Mouse (Mus musculus) limb, embryonic 14.5 days (tissue): ENCODE results near the gene Klhl3. TPM values are rescaled to one million over a fixed set of nuclear protein-coding genes. Genes with fewer than 3 reads are reported as not detected.
"Not testable (repeated sequence)": the region's sequence is repeated elsewhere in the genome, so short reads cannot be mapped to it uniquely, and the experiment has no call there.

Source experiments
- ATAC-seq: fragments of 200-750 bp; cut with Nextera tagmentation; 2 replicates; pipeline ENCODE4 v1.8.0; 2017; ENCODE audit warnings: low read depth, moderate number of reproducible peaks, moderate TSS enrichment; ENCODE audit not compliant: low FRiP score
- DNase-seq: peaks from one replicate; pipeline ENCODE4 v3.0.0-alpha.2; 2015; ENCODE audit warnings: low spot score
- H3K27ac ChIP-seq: fragments of 300-500 bp; sonication (generic); replicated peaks from 2 replicates; pipeline ENCODE4 v1.5.1; 2014; ENCODE audit warnings: low read depth, mild to moderate bottlenecking, low read length, moderate library complexity, mixed read lengths
- H3K27me3 ChIP-seq: fragments of 300-500 bp; sonication (generic); 2 replicates; pipeline ENCODE4 v1.6.1; 2014; ENCODE audit warnings: low read length, mixed read lengths; ENCODE audit not compliant: control insufficient read depth, insufficient read depth
- H3K36me3 ChIP-seq: fragments of 300-500 bp; sonication (generic); 2 replicates; pipeline ENCODE4 v1.6.1; 2014; ENCODE audit warnings: mild to moderate bottlenecking, low read length, moderate library complexity, mixed read lengths; ENCODE audit not compliant: control insufficient read depth, insufficient read depth
- H3K4me1 ChIP-seq: fragments of 300-500 bp; sonication (generic); 2 replicates; pipeline ENCODE4 v1.6.1; 2014; ENCODE audit warnings: antibody characterized with exemption, low read length, mixed read lengths; ENCODE audit not compliant: control insufficient read depth, insufficient read depth
- H3K4me2 ChIP-seq: fragments of 300-500 bp; sonication (generic); replicated peaks from 2 replicates; pipeline ENCODE4 v1.6.1; 2014; ENCODE audit warnings: low read depth, mild to moderate bottlenecking, low read length, moderate library complexity; ENCODE audit not compliant: severe bottlenecking
- H3K4me3 ChIP-seq: fragments of 300-500 bp; sonication (generic); replicated peaks from 2 replicates; pipeline ENCODE4 v1.5.1; 2014; ENCODE audit warnings: low read length
- H3K9ac ChIP-seq: fragments of 300-500 bp; sonication (generic); 2 replicates; pipeline ENCODE4 v1.6.1; 2014; ENCODE audit warnings: mild to moderate bottlenecking, low read depth, low read length, moderate library complexity; ENCODE audit not compliant: severe bottlenecking
- H3K9me3 ChIP-seq: fragments of 300-500 bp; sonication (generic); 2 replicates; pipeline ENCODE4 v1.6.1; 2016; ENCODE audit warnings: low read length; ENCODE audit not compliant: control insufficient read depth
- POLR2A ChIP-seq: fragments of 200-500 bp; IDR thresholded peaks from 2 replicates; pipeline ENCODE4 v1.8.0; 2012; ENCODE audit warnings: inconsistent platforms, mild to moderate bottlenecking, moderate library complexity, borderline replicate concordance; ENCODE audit not compliant: insufficient read depth, insufficient read length; ENCODE audit errors: extremely low read depth
- WGBS: fragments of 180-500 bp; shearing (Covaris S2); extraction: QIAGEN DNeasy Blood & Tissue Kit; methylation state at CpG from one replicate; pipeline ENCODE4 v1.1.7; 2014; 5-methylcytosine and 5-hydroxymethylcytosine counted together
- polyA plus RNA-seq, 2 experiments: library from polyadenylated mRNA; depleted of rRNA in 1 of 2; stranded (reverse) in 1 of 2; unstranded in 1 of 2; fragments of >200 nt; fragmentation: Nextera tagmentation in 1 of 2; extraction: Ambion mirVana in 1 of 2; gene quantifications; 2 replicates each; pipeline versions ENCODE4 v1.2.1 to v1.2.3; 2012 to 2014

Klhl3 gene
- polyA plus RNA-seq, 2 experiments = 3.0 to 3.7 TPM

DNA sequence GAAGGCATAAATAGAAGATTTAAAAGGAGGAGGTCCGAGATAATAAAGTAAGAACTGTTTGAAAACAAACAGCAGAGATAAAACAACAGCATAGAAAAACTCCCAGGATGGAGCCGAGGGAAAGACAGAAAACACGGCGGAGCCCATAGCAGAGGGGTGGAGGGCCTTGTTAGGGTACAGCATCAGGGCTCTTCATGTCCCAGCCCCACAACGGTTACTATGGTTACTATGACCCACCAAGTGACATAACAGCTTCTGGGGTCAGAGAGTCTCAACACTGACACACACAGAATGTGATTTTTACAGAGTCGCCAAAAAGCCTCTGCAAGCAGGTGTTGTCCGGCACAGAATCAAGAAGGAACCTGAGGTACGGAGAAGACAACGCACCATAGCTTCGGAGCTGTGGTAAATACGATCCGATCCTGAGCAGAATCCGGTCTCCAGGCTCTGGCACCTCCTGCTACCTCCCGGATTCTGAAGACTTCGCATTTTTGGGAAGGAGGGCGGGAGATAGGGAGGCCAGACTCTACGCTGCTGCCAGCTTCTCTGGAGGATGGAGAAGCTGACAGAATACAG lies 35.0 kb upstream of the Klhl3 start:
- Histone ChIP-seq H3K9me3 (no peaks in the 10 kb centered on the region), H3K9ac (peak overlapping the region; percentile 37), H3K27me3 (no peaks in the 10 kb centered on the region), H3K27ac (no peak overlapping the region), H3K4me2 (peak overlapping the region; percentile 61), H3K4me3 (peak overlapping the region; percentile 27), H3K36me3 (no peaks in the 10 kb centered on the region), H3K4me1 (0 out of 2 replicates have a peak, but pooled peaks cover 2% of the 10 kb centered on the region)
- under 1% methylated on average over 17 of the region's 17 CpGs for WGBS
- peak; percentile 27; the same call in 1 of the 2 replicates for TF ChIP-seq POLR2A
- peak; percentile 86 for DNase-seq
- ATAC-seq = peak; percentile 90

DNA sequence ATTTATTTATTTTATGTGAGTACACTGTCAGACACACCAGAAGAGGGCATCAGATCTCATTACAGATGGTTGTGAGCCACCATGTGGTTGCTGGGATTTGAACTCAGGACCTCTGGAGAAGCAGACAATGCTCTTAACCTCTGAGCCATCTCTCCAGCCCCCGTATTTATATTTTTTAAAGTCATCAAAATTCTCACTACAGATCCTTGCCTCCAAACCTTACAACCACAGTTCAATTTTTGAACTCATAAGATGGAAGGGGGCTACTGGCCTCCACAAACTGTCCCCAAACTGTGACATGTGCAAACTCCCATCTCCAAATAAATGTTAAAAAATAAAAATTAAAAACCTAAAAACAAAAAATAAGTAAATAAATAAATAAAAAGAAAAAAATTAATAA lies 34.4 kb upstream of the Klhl3 start:
- Histone ChIP-seq H3K4me3 (no peak overlapping the region), H3K4me2 (no peak overlapping the region), H3K9me3 (no peaks in the 10 kb centered on the region), H3K4me1 (0 out of 2 replicates have a peak, but pooled peaks cover 2% of the 10 kb centered on the region), H3K27ac (no peak overlapping the region), H3K9ac (no peak overlapping the region), H3K27me3 (no peaks in the 10 kb centered on the region), H3K36me3 (no peaks in the 10 kb centered on the region)
- TF ChIP-seq POLR2A = no peak
- ATAC-seq (no peak), DNase-seq (no peak)
- WGBS = 82% methylated on average over 1 of the region's 1 CpGs

DNA sequence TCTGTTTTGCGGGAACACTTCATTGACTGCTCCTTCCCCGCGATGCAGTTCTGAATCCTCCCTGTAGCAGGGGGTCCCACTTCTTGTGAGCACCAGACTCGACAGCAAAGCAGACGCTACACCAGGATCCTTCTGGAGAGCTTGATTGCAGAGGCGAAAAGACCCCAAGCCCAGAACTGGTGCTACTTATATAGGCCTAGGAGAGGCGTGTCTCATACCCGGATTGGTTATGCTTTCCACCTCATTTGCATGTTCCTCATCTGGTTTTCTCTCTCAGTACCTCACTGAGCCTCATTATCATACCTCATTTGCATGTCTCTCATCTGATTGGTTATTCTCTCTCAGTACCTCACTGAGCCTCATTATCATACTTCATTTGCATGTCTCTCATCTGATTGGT lies 33.2 kb upstream of the Klhl3 start:
- not testable (repeated sequence) for DNase-seq, H3K4me3 ChIP-seq, ATAC-seq, H3K27me3 ChIP-seq, H3K9ac ChIP-seq, H3K27ac ChIP-seq, H3K4me1 ChIP-seq, H3K36me3 ChIP-seq, H3K9me3 ChIP-seq, H3K4me2 ChIP-seq
- WGBS = 97% methylated on average over 8 of the region's 8 CpGs

DNA sequence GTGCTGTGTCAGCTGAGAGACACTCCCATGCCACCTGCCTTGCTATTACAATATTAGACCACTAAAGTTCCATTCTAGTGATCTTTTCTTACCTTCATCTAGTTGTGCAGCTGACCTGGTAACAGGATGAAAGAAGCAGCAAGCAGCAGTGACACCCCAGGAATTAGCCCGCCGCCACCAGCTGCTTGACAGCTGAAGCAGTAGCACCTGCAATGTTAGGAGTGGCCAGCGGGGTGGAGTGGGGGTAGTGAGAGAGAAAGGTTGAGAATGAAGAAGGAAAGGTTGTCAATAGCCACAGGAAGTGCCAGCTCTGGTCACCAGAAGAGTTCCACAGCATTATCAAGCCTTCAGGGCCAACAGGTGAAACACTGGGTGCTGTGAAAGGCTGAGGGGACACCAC lies 18.3 kb upstream of the Klhl3 start:
- TF ChIP-seq POLR2A = no peak
- H3K27me3 ChIP-seq = no peaks in the 10 kb centered on the region
- 40% methylated on average over 3 of the region's 3 CpGs for WGBS

DNA sequence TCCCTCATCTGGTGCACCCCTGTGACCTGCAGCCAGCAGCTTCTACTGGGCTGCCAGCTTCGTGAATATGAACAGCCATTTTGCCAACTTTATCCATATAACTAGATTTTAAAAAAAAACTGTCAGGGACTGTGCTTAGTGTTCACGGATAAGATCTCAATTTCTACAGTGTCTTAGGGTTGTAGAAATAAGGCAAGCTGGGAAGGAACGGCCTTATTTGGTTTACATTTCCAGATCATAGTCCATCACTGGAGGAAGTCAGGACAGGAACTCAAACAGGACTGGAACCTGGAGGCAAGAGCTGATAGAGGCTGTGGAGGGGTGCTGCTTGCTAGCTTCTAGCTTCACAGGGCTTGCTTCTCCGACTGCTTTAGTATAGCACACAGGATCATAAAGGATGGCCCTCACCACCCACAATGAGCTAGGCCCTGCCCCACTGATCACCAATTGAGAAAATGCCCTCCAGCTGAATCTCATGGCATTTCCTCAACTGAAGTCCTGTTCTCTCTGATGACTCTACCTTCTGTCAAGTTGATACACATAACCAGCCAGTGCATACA lies 16.4 kb upstream of the Klhl3 start:
- H3K9me3 ChIP-seq = no peaks in the 10 kb centered on the region
- no peak for TF ChIP-seq POLR2A

More for the DNA sequence above, 18.3 kb upstream of the Klhl3 start:
- Histone ChIP-seq H3K27ac (no peak overlapping the region), H3K36me3 (peaks cover 7% of the 10 kb centered on the region), H3K9ac (no peak overlapping the region), H3K4me3 (no peak overlapping the region), H3K9me3 (no peaks in the 10 kb centered on the region), H3K4me2 (no peak overlapping the region), H3K4me1 (0 out of 2 replicates have a peak, but pooled peaks cover 6% of the 10 kb centered on the region)
- no peak for DNase-seq
- no peak for ATAC-seq

More for the DNA sequence above, 16.4 kb upstream of the Klhl3 start:
- Histone ChIP-seq H3K36me3 (peaks cover 17% of the 10 kb centered on the region), H3K9ac (peak overlapping the region; percentile 98), H3K4me3 (peak overlapping the region; percentile 98), H3K27me3 (no peaks in the 10 kb centered on the region), H3K27ac (peak overlapping the region; percentile 99), H3K4me2 (peak overlapping the region; percentile 58), H3K4me1 (peaks cover 13% of the 10 kb centered on the region; the same call in 1 of the 2 replicates)
- WGBS = 35% methylated on average over 4 of the region's 4 CpGs
- DNase-seq (no peak), ATAC-seq (no peak)
